Mouse (Mus musculus): Measurements from ENCODE around the gene Ocel1. TPM values are rescaled to one million over a fixed set of nuclear protein-coding genes. Genes with fewer than 3 reads are reported as not detected.

The Ocel1 gene
- polyA plus RNA-seq, 1 experiment = 1.9 TPM

DNA sequence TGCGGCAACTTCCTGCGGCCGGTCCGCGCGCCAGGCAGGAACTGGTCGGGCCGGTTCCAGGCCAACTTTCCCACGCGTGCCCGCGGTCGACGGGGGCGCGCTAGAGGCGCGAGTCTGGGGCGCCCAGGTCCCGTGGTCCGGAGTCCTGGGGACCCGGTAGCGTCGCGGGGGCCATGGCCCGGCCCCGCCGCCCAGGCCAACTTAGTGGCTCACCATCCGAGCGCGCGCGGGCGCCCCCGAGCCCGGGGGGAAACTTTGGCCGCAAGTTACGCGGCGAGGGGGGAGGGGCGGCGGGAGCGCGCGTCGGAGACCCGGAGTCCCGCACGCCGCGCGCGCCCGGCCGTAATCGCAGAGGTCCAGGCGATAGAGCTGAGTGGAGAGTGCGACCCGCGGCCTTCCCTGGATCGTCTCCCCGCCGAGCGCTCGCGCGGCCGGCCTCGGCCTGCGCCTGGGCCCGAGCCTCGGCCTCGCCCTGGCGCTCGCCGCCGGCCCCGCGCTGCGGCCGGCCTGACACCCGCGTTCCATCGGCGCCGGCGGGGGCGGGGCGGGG is 10.4 kb downstream of the Ocel1 start, which contains the start of gene Nr2f6:
Gene Nr2f6, minus strand, starts transcription at position 540 of the 550 bp plus-strand sequence.
- Histone ChIP-seq H3K9ac (ENCODE audit: low read depth, poor library complexity, severe bottlenecking) (peak within 1 kb of the TSS; percentile 90), H3K36me3 (ENCODE audit: control insufficient read depth, insufficient read depth, low read length, poor library complexity, severe bottlenecking) (no peaks in the 10 kb centered on the region), H3K4me1 (ENCODE audit: control insufficient read depth, insufficient read depth, low read length) (peaks cover 5% of the 10 kb centered on the region), H3K27me3 (ENCODE audit: control insufficient read depth, insufficient read depth, low read length, poor library complexity, severe bottlenecking) (no peaks in the 10 kb centered on the region), H3K9me3 (replicated peaks; ENCODE audit: control insufficient read depth, insufficient read depth, low read length, poor library complexity, severe bottlenecking) (no peaks in the 10 kb centered on the region), H3K4me3 (ENCODE audit: low read depth, low read length) (peak within 1 kb of the TSS; percentile 72), H3K27ac (ENCODE audit: insufficient read depth, low read length) (peak within 1 kb of the TSS; percentile 47)
- TF ChIP-seq CTCF (IDR thresholded peaks at IDR 0.05; ENCODE audit: low read depth, low read length) = no peak
- TF ChIP-seq POLR2A (IDR thresholded peaks at IDR 0.05; ENCODE audit: insufficient read depth, low read length) = no peak
- TF ChIP-seq EP300 (IDR thresholded peaks at IDR 0.05; ENCODE audit: insufficient read depth, low read depth, low read length) = no peak

DNA sequence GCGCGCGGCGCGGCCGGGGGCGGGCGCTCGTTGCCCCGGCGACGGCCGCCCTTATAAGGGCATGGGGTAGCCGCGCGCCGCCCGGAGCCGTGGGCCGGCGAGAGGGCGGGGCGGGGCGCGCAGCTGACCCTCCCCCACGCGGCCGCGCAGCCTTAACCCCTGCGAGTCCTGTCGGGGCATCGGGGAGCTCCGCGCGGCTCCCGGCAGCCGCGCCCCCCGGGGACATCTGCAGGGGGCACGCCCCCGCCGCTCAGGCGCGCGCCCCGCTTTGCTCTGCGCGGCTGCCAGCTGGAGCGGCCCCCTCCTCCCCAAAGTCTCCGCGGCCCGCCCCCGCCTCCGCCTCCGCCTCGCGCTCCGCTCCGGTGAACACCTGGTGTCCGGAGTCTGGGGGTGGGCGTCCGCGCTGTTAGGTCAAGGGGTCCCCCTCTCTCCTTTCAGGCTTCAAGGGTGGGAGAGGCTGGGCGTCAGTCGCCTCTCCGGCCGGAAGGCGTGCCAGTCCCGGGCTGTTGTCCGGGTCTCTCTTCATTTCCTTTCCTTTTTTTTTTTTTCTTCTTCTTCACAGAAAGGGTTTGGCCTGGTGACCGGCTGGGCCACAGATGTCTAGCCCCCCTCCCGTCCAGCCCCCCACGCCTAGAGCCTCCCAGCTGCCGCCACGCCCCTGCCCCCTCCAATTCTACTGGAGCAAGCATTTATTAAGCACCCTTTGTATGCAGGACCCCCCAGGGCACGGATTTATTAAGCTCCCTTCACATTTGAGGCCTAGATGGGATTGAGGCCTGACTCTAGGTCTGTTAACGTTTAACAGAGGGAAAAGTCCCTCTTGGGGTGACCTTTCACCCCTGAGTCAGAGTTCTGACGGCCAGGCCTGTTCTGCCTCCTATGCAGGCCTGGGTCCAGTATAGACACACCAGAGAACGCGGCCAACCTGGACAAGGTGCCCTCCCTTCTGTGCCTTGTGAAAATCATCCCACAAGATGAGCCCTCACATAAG is 11.2 kb downstream of the Ocel1 start:
- H3K27me3 ChIP-seq (ENCODE audit: control insufficient read depth, insufficient read depth, low read length, poor library complexity, severe bottlenecking) = no peaks in the 10 kb centered on the region
- H3K4me1 ChIP-seq (ENCODE audit: control insufficient read depth, insufficient read depth, low read length) = peaks cover 5% of the 10 kb centered on the region

GRCm38 (mm10) chr8:71383396-71383795 is 12.3 kb downstream of the Ocel1 start:
- no peak overlapping the region for H3K4me3 ChIP-seq (ENCODE audit: low read depth, low read length)
- peaks cover 5% of the 10 kb centered on the region for H3K4me1 ChIP-seq (ENCODE audit: control insufficient read depth, insufficient read depth, low read length)

More for the DNA sequence above, 11.2 kb downstream of the Ocel1 start:
- H3K36me3 ChIP-seq (ENCODE audit: control insufficient read depth, insufficient read depth, low read length, poor library complexity, severe bottlenecking) = no peaks in the 10 kb centered on the region
- H3K27ac ChIP-seq (ENCODE audit: insufficient read depth, low read length) = peak overlapping the region; percentile 47
- no peaks in the 10 kb centered on the region for H3K9me3 ChIP-seq (replicated peaks; ENCODE audit: control insufficient read depth, insufficient read depth, low read length, poor library complexity, severe bottlenecking)
- H3K9ac ChIP-seq (ENCODE audit: low read depth, poor library complexity, severe bottlenecking) = peak overlapping the region; percentile 90
- TF ChIP-seq CTCF (IDR thresholded peaks at IDR 0.05; ENCODE audit: low read depth, low read length) = no peak
- TF ChIP-seq POLR2A (IDR thresholded peaks at IDR 0.05; ENCODE audit: insufficient read depth, low read length) = no peak
- TF ChIP-seq EP300 (IDR thresholded peaks at IDR 0.05; ENCODE audit: insufficient read depth, low read depth, low read length) = no peak
- H3K4me3 ChIP-seq (ENCODE audit: low read depth, low read length) = peak overlapping the region; percentile 60

DNA sequence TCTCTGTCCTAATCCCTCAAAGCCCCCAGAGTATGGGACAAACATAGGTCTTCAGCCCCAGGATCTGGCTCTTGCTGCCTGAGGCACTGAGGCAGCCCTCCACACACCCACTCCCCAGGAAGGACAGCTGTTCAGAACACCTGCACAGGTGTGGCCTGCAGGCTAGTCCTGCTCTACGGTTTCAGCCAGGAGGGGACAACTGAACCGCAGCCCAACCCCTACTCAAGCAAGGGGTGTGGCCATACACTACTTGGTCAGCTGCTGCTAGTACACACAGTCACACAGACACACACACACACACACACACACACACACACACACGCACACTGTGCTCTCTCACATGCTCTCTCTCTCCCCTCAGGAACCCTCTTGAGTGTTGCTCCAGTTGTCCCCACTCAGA is 12.8 kb downstream of the Ocel1 start:
- no peak overlapping the region for H3K4me3 ChIP-seq (ENCODE audit: low read depth, low read length)
- TF ChIP-seq POLR2A (IDR thresholded peaks at IDR 0.05; ENCODE audit: insufficient read depth, low read length) = no peak
- TF ChIP-seq CTCF (IDR thresholded peaks at IDR 0.05; ENCODE audit: low read depth, low read length) = no peak
- peak; percentile 84 for TF ChIP-seq EP300 (IDR thresholded peaks at IDR 0.05; ENCODE audit: insufficient read depth, low read depth, low read length)

More at GRCm38 (mm10) chr8:71383396-71383795, 12.3 kb downstream of the Ocel1 start:
- no peaks in the 10 kb centered on the region for H3K36me3 ChIP-seq (ENCODE audit: control insufficient read depth, insufficient read depth, low read length, poor library complexity, severe bottlenecking)
- no peaks in the 10 kb centered on the region for H3K27me3 ChIP-seq (ENCODE audit: control insufficient read depth, insufficient read depth, low read length, poor library complexity, severe bottlenecking)
- H3K27ac ChIP-seq (ENCODE audit: insufficient read depth, low read length) = no peak overlapping the region
- TF ChIP-seq CTCF (IDR thresholded peaks at IDR 0.05; ENCODE audit: low read depth, low read length) (no peak), EP300 (IDR thresholded peaks at IDR 0.05; ENCODE audit: insufficient read depth, low read depth, low read length) (peak; percentile 50; the same call in 1 of the 2 replicates)
- no peak overlapping the region for H3K9ac ChIP-seq (ENCODE audit: low read depth, poor library complexity, severe bottlenecking)
- no peaks in the 10 kb centered on the region for H3K9me3 ChIP-seq (replicated peaks; ENCODE audit: control insufficient read depth, insufficient read depth, low read length, poor library complexity, severe bottlenecking)

GRCm38 (mm10) chr8:71385212-71385835 is 14.2 kb downstream of the Ocel1 start:
- Histone ChIP-seq H3K4me3 (ENCODE audit: low read depth, low read length) (peak overlapping the region; percentile 24), H3K36me3 (ENCODE audit: control insufficient read depth, insufficient read depth, low read length, poor library complexity, severe bottlenecking) (no peaks in the 10 kb centered on the region), H3K27me3 (ENCODE audit: control insufficient read depth, insufficient read depth, low read length, poor library complexity, severe bottlenecking) (no peaks in the 10 kb centered on the region), H3K27ac (ENCODE audit: insufficient read depth, low read length) (peak overlapping the region; percentile 3; the same call in 1 of the 2 replicates), H3K4me1 (ENCODE audit: control insufficient read depth, insufficient read depth, low read length) (peaks cover 5% of the 10 kb centered on the region), H3K9me3 (replicated peaks; ENCODE audit: control insufficient read depth, insufficient read depth, low read length, poor library complexity, severe bottlenecking) (no peaks in the 10 kb centered on the region), H3K9ac (ENCODE audit: low read depth, poor library complexity, severe bottlenecking) (no peak overlapping the region)
- TF ChIP-seq POLR2A (IDR thresholded peaks at IDR 0.05; ENCODE audit: insufficient read depth, low read length) = no peak
- TF ChIP-seq EP300 (IDR thresholded peaks at IDR 0.05; ENCODE audit: insufficient read depth, low read depth, low read length) = 0 out of 2 replicates have a peak, but pooled peaks have one; percentile 46
- TF ChIP-seq CTCF (IDR thresholded peaks at IDR 0.05; ENCODE audit: low read depth, low read length) = peak; percentile 52

More for the DNA sequence above, 12.8 kb downstream of the Ocel1 start:
- Histone ChIP-seq H3K27me3 (ENCODE audit: control insufficient read depth, insufficient read depth, low read length, poor library complexity, severe bottlenecking) (no peaks in the 10 kb centered on the region), H3K4me1 (ENCODE audit: control insufficient read depth, insufficient read depth, low read length) (peaks cover 5% of the 10 kb centered on the region), H3K9me3 (replicated peaks; ENCODE audit: control insufficient read depth, insufficient read depth, low read length, poor library complexity, severe bottlenecking) (no peaks in the 10 kb centered on the region), H3K9ac (ENCODE audit: low read depth, poor library complexity, severe bottlenecking) (no peak overlapping the region), H3K27ac (ENCODE audit: insufficient read depth, low read length) (no peak overlapping the region), H3K36me3 (ENCODE audit: control insufficient read depth, insufficient read depth, low read length, poor library complexity, severe bottlenecking) (no peaks in the 10 kb centered on the region)

Measured in ES-Bruce4 (cell line).